Mouse (Mus musculus): ENCODE measurements around the gene Nans. TPM values are rescaled to one million over a fixed set of nuclear protein-coding genes. Genes with fewer than 3 reads are reported as not detected.

The Nans gene
- polyA plus RNA-seq, 2 experiments, result 82.4 to 84.5 TPM

- Histone ChIP-seq H3K36me3 (ENCODE audit: control insufficient read depth, insufficient read depth, low read length) (no peaks in the 10 kb centered on the region), H3K4me1 (ENCODE audit: control insufficient read depth, insufficient read depth, low read length) (no peaks in the 10 kb centered on the region), H3K27me3 (ENCODE audit: control insufficient read depth, insufficient read depth, low read length) (no peaks in the 10 kb centered on the region), H3K4me2 (replicated peaks; ENCODE audit: low read depth, low read length, severe bottlenecking) (no peak overlapping the region), H3K27ac (replicated peaks; ENCODE audit: low read depth, low read length) (no peak overlapping the region), H3K9ac (ENCODE audit: low read depth, low read length, severe bottlenecking) (no peak overlapping the region), H3K4me3 (replicated peaks; ENCODE audit: low read length) (no peak overlapping the region), H3K9me3 (ENCODE audit: control insufficient read depth, low read length) (no peaks in the 10 kb centered on the region)
- ATAC-seq (ENCODE audit: low FRiP score, low read depth) (no peak), DNase-seq (ENCODE audit: low spot score) (no peak)
- 91% methylated on average over 13 of the region's 13 CpGs for WGBS
- no peak for TF ChIP-seq POLR2A (IDR thresholded peaks at IDR 0.05; ENCODE audit: borderline replicate concordance, extremely low read depth, insufficient read depth, insufficient read length)
Measured at GRCm38 (mm10) chr4:46543366-46544050, 54.5 kb downstream of the Nans start.

GRCm38 (mm10) chr4:46544313-46544712 is 55.3 kb downstream of the Nans start:
- Histone ChIP-seq H3K27ac (replicated peaks; ENCODE audit: low read depth, low read length) (no peak overlapping the region), H3K27me3 (ENCODE audit: control insufficient read depth, insufficient read depth, low read length) (no peaks in the 10 kb centered on the region), H3K4me2 (replicated peaks; ENCODE audit: low read depth, low read length, severe bottlenecking) (no peak overlapping the region), H3K36me3 (ENCODE audit: control insufficient read depth, insufficient read depth, low read length) (no peaks in the 10 kb centered on the region), H3K4me3 (replicated peaks; ENCODE audit: low read length) (no peak overlapping the region), H3K9ac (ENCODE audit: low read depth, low read length, severe bottlenecking) (no peak overlapping the region), H3K4me1 (ENCODE audit: control insufficient read depth, insufficient read depth, low read length) (no peaks in the 10 kb centered on the region), H3K9me3 (ENCODE audit: control insufficient read depth, low read length) (no peaks in the 10 kb centered on the region)
- no peak for DNase-seq (ENCODE audit: low spot score)
- ATAC-seq (ENCODE audit: low FRiP score, low read depth), result no peak
- TF ChIP-seq POLR2A (IDR thresholded peaks at IDR 0.05; ENCODE audit: borderline replicate concordance, extremely low read depth, insufficient read depth, insufficient read length), result no peak
- 50% methylated on average over 1 of the region's 1 CpGs for WGBS

GRCm38 (mm10) chr4:46545498-46545897 is 56.5 kb downstream of the Nans start:
- ATAC-seq (ENCODE audit: low FRiP score, low read depth) (no peak), DNase-seq (ENCODE audit: low spot score) (no peak)
- 4% methylated on average over 9 of the region's 9 CpGs for WGBS

GRCm38 (mm10) chr4:46546709-46547108 is 57.7 kb downstream of the Nans start:
- no peaks in the 10 kb centered on the region for H3K4me1 ChIP-seq (ENCODE audit: control insufficient read depth, insufficient read depth, low read length)
- H3K9ac ChIP-seq (ENCODE audit: low read depth, low read length, severe bottlenecking), result no peak overlapping the region
- no peaks in the 10 kb centered on the region for H3K27me3 ChIP-seq (ENCODE audit: control insufficient read depth, insufficient read depth, low read length)
- H3K4me2 ChIP-seq (replicated peaks; ENCODE audit: low read depth, low read length, severe bottlenecking), result no peak overlapping the region
- H3K36me3 ChIP-seq (ENCODE audit: control insufficient read depth, insufficient read depth, low read length), result no peaks in the 10 kb centered on the region
- no peak overlapping the region for H3K27ac ChIP-seq (replicated peaks; ENCODE audit: low read depth, low read length)
- H3K9me3 ChIP-seq (ENCODE audit: control insufficient read depth, low read length), result no peaks in the 10 kb centered on the region
- 43% methylated on average over 6 of the region's 6 CpGs for WGBS
- TF ChIP-seq POLR2A (IDR thresholded peaks at IDR 0.05; ENCODE audit: borderline replicate concordance, extremely low read depth, insufficient read depth, insufficient read length), result no peak
- ATAC-seq (ENCODE audit: low FRiP score, low read depth) (peak; percentile 53; the same call in 1 of the 2 replicates), DNase-seq (ENCODE audit: low spot score) (no peak)
- no peak overlapping the region for H3K4me3 ChIP-seq (replicated peaks; ENCODE audit: low read length)

More at GRCm38 (mm10) chr4:46545498-46545897, 56.5 kb downstream of the Nans start:
- H3K9ac ChIP-seq (ENCODE audit: low read depth, low read length, severe bottlenecking), result no peak overlapping the region
- H3K9me3 ChIP-seq (ENCODE audit: control insufficient read depth, low read length), result no peaks in the 10 kb centered on the region
- H3K27me3 ChIP-seq (ENCODE audit: control insufficient read depth, insufficient read depth, low read length), result no peaks in the 10 kb centered on the region
- no peaks in the 10 kb centered on the region for H3K36me3 ChIP-seq (ENCODE audit: control insufficient read depth, insufficient read depth, low read length)
- H3K4me1 ChIP-seq (ENCODE audit: control insufficient read depth, insufficient read depth, low read length), result no peaks in the 10 kb centered on the region
- no peak overlapping the region for H3K27ac ChIP-seq (replicated peaks; ENCODE audit: low read depth, low read length)
- no peak overlapping the region for H3K4me2 ChIP-seq (replicated peaks; ENCODE audit: low read depth, low read length, severe bottlenecking)
- no peak for TF ChIP-seq POLR2A (IDR thresholded peaks at IDR 0.05; ENCODE audit: borderline replicate concordance, extremely low read depth, insufficient read depth, insufficient read length)
- no peak overlapping the region for H3K4me3 ChIP-seq (replicated peaks; ENCODE audit: low read length)

- H3K36me3 ChIP-seq (ENCODE audit: control insufficient read depth, insufficient read depth, low read length), result no peaks in the 10 kb centered on the region
- no peak overlapping the region for H3K9ac ChIP-seq (ENCODE audit: low read depth, low read length, severe bottlenecking)
- no peak for TF ChIP-seq POLR2A (IDR thresholded peaks at IDR 0.05; ENCODE audit: borderline replicate concordance, extremely low read depth, insufficient read depth, insufficient read length)
- 80% methylated on average over 9 of the region's 10 CpGs for WGBS
- no peaks in the 10 kb centered on the region for H3K4me1 ChIP-seq (ENCODE audit: control insufficient read depth, insufficient read depth, low read length)
- no peak for ATAC-seq (ENCODE audit: low FRiP score, low read depth)
- no peaks in the 10 kb centered on the region for H3K9me3 ChIP-seq (ENCODE audit: control insufficient read depth, low read length)
- no peaks in the 10 kb centered on the region for H3K27me3 ChIP-seq (ENCODE audit: control insufficient read depth, insufficient read depth, low read length)
- H3K4me3 ChIP-seq (replicated peaks; ENCODE audit: low read length), result no peak overlapping the region
- H3K4me2 ChIP-seq (replicated peaks; ENCODE audit: low read depth, low read length, severe bottlenecking), result no peak overlapping the region
- no peak for DNase-seq (ENCODE audit: low spot score)
- H3K27ac ChIP-seq (replicated peaks; ENCODE audit: low read depth, low read length), result no peak overlapping the region
Measured at GRCm38 (mm10) chr4:46549979-46550378, 60.9 kb downstream of the Nans start.

Measured in limb, embryonic 14.5 days (tissue).